Mouse (Mus musculus): Measurements from ENCODE around the gene Chrd.

The Chrd gene

GRCm38 (mm10) chr16:20710810-20711209 is 22.1 kb upstream of the Chrd start:
- no peak for DNase-seq (ENCODE audit: low spot score)

GRCm38 (mm10) chr16:20712190-20712589 is 20.7 kb upstream of the Chrd start:
- DNase-seq (ENCODE audit: low spot score), result no peak

GRCm38 (mm10) chr16:20712889-20713288 is 20.0 kb upstream of the Chrd start:
- no peak for DNase-seq (ENCODE audit: low spot score)

- DNase-seq (ENCODE audit: low spot score), result peak; percentile 74
Measured at GRCm38 (mm10) chr16:20714307-20715080, 18.4 kb upstream of the Chrd start.

GRCm38 (mm10) chr16:20715161-20715560 is 17.8 kb upstream of the Chrd start:
- no peak for DNase-seq (ENCODE audit: low spot score)

- DNase-seq (ENCODE audit: low spot score), result no peak
Measured at GRCm38 (mm10) chr16:20715566-20715965, 17.4 kb upstream of the Chrd start.

- DNase-seq (ENCODE audit: low spot score), result peak; percentile 89
Measured at GRCm38 (mm10) chr16:20715976-20716840, 16.7 kb upstream of the Chrd start.

GRCm38 (mm10) chr16:20716841-20717180 is 16.1 kb upstream of the Chrd start:
- no peak for DNase-seq (ENCODE audit: low spot score)

GRCm38 (mm10) chr16:20717181-20717977 is 15.5 kb upstream of the Chrd start, which contains the start of the genes Polr2h and Clcn2:
Gene Polr2h (plus strand): TSS chr16:20717665.
Gene Clcn2 (minus strand): TSS chr16:20717746.
- DNase-seq (ENCODE audit: low spot score), result peak; percentile 98

GRCm38 (mm10) chr16:20717978-20718670 is 14.8 kb upstream of the Chrd start:
- DNase-seq (ENCODE audit: low spot score), result no peak

- DNase-seq (ENCODE audit: low spot score), result no peak
Measured at GRCm38 (mm10) chr16:20721808-20722207, 11.1 kb upstream of the Chrd start.

- DNase-seq (ENCODE audit: low spot score), result no peak
Measured at GRCm38 (mm10) chr16:20722736-20723135, 10.2 kb upstream of the Chrd start.

GRCm38 (mm10) chr16:20723247-20723646 is 9.7 kb upstream of the Chrd start:
- no peak for DNase-seq (ENCODE audit: low spot score)

- DNase-seq (ENCODE audit: low spot score), result peak; percentile 75
Measured at GRCm38 (mm10) chr16:20724338-20724748, 8.6 kb upstream of the Chrd start.

- no peak for DNase-seq (ENCODE audit: low spot score)
Measured at GRCm38 (mm10) chr16:20725321-20725720, 7.6 kb upstream of the Chrd start.

GRCm38 (mm10) chr16:20725750-20726149 is 7.2 kb upstream of the Chrd start:
- DNase-seq (ENCODE audit: low spot score), result no peak

- no peak for DNase-seq (ENCODE audit: low spot score)
Measured at GRCm38 (mm10) chr16:20726384-20726783, 6.5 kb upstream of the Chrd start.

- no peak for DNase-seq (ENCODE audit: low spot score)
Measured at GRCm38 (mm10) chr16:20730293-20730711, 2.6 kb upstream of the Chrd start.

GRCm38 (mm10) chr16:20731688-20732087 is 1.2 kb upstream of the Chrd start:
- DNase-seq (ENCODE audit: low spot score), result no peak

GRCm38 (mm10) chr16:20732251-20732924 is 539 bp upstream of the Chrd start:
- peak; percentile 71 for DNase-seq (ENCODE audit: low spot score)
